Mouse (Mus musculus): ENCODE measurements around the gene Gm5938.

Gene Gm5938

DNA sequence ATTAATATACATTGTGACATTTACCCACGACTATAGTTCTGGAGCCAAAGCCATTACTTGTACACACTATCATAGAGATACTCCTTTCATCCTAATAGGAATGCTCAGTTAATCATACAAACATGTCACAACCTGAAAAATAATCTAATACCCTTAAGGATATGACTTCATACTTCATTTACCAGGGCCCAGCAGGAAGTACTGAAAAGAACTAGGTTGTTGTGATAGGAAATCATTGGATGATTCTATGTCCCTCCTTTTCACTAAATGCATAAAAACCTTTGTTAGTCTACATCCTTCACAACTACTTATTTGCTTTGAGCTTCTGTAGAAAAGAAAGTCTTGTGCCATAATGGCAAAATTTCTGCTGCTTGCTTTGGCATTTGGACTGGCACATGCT, at the start of gene Gm5938:
Gene Gm5938, plus strand, starts transcription at position 301 of the 400 bp plus-strand sequence.
- DNase-seq (ENCODE audit: low read depth, low spot score), result no peak

GRCm38 (mm10) chrX:78091274-78091673, 34.0 kb upstream of the Gm5938 start, which contains the start of gene Obp1a:
TSS of gene Obp1a (minus strand) at chrX:78091374.
- no peak for DNase-seq (ENCODE audit: low read depth, low spot score)
